Mouse (Mus musculus): ENCODE measurements around the gene Kcnmb1.

The Kcnmb1 gene

DNA sequence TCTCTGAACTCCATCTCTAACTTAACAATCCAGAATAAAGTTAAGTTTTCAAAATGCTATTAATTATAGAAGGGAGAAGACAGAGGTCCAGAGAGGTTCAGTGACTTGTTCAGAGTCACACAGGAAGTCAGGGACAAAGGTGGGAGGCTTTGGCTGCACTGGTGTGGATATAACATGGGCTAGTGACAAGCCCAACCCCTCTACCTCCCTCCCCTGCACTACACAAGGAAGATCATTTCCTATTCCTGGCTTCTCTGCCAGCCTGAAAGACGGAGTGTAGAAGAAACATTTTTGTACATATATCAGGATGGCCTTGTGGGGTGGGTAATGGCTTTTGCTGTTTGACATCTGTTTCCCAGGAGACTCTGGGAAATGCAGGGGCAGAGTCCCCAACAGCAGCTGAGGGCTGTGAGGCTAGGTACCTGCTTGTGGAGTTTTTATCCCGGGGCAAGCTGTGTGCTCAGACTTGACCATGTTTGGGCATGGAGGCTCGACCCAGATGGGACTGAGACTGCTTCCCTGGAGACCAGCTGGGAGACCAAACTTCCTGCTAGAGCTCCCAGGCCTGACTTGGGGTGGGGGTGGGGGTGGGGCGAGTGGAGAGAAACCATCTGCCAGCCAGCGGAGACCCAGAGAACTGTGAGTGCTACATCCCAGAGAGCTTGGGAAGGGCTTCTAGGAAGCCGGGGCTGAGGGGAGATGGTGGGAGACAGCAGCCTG, at the start of gene Kcnmb1:
Gene Kcnmb1 (plus strand): TSS at position 326 of the 720 bp plus-strand sequence.
- DNase-seq (ENCODE audit: low read depth), result no peak

DNA sequence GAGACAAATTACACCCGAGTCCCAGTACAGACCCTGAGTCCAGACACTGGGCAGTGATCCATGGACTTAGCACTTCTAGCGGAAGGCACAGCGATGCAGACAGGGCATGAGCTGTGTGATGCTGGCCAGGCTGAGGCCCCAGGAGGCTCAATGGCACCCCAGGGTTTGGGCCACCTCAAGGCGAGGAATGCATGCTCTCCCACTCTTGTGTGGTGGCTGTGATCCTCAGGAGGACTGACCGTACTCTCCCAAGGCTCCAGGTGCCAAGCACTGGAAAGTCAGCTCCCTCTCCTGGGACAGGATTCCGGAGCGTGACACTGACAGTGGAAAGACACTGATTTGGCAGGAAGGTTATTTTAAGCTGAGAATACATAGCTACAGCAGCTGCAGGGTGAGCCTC, 49.8 kb upstream of the Kcnmb1 start:
- DNase-seq (ENCODE audit: low read depth), result no peak

DNA sequence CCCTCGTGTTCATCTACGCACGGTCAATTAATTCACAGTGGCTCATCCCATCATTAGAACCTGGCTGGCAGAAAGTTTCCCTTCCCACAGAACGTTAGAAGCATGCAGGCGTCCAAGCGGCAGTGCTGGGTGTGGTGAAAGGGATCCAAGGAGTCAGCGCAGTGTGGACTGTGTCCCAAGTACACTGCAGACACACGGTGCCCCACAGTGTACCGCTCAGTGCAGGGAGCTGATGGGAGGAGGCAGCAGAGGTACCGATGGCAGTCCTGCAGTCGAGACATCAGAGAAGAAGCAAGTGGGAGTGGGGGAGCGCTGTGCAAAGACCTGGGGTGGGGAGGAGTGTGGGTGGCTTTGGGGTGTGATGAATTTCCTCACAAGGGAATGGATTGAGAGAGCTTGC, 48.6 kb upstream of the Kcnmb1 start:
- no peak for DNase-seq (ENCODE audit: low read depth)

DNA sequence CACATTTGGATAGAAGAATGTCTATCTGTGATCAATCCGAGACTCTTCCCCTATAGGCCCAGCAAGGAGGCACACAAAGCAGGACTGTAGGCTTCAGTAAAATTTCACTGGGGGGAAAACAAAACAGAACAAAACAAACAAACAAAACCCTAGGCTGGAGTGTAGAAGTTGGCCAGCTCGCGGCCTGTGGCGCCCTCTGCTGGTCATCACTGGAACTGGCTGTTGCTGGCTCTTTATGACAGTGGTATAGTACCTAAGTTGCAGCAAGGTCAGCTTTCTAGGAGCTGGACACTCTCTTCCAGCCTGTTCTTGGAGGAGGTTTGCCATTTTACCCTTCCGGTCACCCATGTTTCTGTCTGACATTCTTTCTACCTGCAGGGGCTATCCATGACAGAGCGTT, 45.2 kb upstream of the Kcnmb1 start:
- DNase-seq (ENCODE audit: low read depth), result peak; percentile 82

DNA sequence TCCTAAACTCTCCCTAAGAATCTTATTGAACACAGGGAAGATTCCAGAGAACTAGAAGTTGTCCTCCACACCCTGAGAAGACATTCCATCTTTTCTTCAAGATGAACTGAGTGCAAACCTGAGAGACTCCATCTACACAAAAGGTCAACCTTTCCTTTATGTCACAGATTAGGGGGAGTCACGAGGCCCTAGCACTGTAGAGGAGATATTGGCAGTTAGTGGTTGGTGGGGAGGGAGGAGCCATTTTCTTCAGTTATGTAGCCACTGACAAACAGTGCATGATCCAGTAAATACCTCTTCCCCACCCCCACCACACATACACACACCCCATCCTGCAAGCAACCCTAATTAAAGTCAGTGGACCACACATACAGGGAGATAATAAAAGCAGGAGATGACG, 44.4 kb upstream of the Kcnmb1 start:
- no peak for DNase-seq (ENCODE audit: low read depth)

DNA sequence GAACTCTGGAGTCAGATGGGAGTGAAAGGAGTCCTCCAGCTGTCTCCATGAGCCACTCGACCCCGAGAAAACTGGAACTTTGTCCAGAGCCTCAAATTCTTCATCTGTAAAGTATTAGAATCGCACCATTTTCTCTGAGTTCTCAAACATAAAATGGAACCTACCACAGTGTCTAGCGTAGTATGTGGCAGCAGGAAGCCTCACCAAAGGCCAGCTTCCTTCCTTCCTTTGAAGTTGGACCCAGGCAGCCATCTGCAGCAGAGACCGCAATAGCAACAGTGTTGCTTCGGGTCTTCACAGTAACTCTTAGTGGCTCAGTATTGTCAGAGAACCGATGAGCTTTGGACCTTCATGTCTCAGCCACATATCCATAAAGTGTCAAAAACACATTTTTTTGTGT, 43.0 kb upstream of the Kcnmb1 start:
- DNase-seq (ENCODE audit: low read depth), result peak; percentile 52

DNA sequence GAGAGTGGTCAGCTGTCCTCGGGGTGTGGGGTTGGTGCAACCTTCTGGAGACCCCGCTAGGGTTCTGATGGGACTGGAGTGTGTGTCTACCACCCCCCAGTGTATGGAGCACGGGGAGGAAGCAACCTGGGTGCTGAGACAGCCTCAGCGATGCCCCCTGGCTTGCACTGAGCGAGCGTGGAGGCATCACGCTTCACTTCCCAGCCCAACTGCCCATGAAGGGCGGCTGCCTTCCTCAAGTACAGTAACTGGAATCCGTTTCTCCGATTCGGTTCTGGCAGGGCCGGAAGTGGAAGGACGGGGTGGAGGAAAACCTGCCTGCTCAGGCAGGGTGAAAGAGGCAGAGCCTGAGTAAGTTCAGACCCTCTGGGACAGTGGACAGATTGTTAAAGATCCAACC, 41.4 kb upstream of the Kcnmb1 start:
- no peak for DNase-seq (ENCODE audit: low read depth)

DNA sequence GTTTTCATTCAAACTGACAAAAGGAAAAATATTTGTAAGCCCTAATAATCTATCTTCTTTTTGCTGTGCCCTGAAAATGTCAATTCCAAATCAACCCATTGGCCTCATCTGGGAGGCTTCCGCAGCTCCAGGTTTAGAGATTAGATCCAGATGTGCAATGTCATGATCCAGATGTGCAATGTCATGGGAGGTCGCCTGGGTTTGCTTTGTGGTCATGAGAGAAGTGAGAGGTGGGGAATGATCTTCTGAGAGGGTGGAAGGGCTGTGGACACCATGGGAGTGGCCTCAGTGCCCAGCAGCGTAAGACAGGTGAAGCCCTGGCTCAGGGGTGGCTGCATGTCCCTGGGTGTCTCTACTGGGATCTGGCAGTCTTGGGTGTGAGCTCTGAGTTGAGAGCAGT, 39.8 kb upstream of the Kcnmb1 start:
- DNase-seq (ENCODE audit: low read depth), result no peak

DNA sequence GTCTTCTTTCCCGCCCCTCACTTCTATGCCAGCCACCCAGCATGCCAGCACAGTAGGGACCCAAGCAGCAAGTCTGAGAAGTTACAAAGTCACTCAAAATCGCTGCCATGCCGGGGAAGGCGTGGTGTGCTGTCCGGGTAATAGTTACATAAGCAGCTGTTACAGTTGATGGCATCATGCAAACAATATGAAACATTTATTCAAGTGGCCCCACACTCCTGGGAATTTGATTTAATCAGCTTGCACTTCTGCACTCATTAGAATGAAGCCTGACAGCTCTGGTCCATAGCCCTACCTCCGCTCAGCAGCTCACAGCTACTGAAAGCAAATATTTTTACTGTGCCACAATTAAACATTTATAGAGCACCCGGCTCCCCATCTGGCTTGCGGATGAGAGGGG, 37.0 kb upstream of the Kcnmb1 start:
- no peak for DNase-seq (ENCODE audit: low read depth)

DNA sequence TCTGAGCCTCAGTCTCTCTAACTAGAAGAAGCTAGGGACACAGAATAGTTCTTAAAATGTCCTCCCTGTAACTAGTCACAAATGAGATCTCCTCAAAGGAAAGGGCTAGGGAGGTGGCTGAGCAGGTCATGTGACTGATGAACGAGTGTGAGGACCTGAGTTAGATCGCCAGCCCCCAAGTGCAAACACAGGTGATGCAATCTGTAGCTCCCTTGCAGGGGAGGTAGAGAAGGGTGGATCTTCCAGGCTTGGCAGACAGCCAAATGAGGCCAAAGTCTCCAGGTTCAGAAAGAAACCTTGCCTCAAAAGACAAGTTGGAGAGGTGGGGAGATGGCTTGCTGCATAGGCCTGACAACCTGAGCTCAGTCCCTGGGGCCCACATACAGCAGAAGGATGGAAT, 36.3 kb upstream of the Kcnmb1 start:
- no peak for DNase-seq (ENCODE audit: low read depth)

DNA sequence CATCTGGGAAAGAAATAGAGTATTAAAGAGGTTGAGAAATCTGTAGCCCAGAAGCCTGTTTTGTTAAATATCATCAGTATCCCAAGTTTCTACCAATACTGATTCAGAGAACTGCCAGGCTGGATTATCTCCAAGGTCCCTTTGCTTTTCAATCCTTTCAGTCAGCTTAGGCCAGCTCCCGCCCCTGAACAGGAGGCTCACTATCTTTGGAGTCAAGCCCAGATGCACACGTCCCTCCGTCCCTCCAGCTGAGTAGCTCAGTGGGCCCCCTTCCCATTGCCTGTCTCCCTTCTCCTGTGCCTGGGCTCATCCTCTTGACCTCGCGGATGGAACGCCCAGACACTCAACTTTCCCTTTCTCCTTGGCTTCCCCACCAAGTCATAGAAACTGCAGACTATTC, 35.5 kb upstream of the Kcnmb1 start:
- DNase-seq (ENCODE audit: low read depth), result no peak

DNA sequence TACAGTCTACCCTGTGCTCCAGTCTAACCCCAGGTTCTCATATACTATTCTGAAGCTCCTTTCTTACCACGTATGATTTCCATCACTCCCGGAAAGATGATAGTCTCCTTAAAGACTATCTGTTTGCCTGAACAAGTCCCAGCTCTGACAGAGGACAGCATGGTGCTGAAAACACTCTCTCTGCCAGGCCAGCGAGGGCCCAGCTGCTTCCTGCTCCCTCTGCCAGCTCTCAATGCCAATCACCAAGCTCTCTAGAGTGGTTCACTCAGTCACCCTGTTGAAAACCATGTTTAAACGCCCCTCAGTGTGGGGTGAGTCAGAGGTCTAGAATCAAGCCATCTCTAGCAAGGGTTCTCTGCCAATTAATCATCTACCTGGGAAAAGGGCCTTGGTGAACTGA, 35.0 kb upstream of the Kcnmb1 start:
- DNase-seq (ENCODE audit: low read depth), result no peak

DNA sequence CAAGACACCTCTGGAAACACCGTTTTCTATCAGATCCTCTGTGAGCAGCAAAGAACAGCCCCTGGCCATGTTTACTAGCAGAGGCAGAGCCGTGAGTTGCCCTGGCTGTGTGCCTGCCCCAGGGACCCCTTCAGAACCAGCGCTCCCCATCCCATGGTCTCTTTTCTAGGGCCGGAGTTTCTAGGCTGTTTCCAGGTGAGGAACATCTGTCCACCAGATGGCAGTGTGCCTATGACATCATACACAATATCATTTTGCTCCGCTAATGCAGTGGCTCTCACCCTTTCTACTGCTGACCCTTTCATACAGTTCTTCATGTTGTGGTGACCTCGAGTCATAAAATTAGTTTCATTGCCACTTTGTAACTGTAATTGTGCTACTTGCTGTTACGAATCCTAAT, 34.2 kb upstream of the Kcnmb1 start:
- DNase-seq (ENCODE audit: low read depth), result peak; percentile 83

DNA sequence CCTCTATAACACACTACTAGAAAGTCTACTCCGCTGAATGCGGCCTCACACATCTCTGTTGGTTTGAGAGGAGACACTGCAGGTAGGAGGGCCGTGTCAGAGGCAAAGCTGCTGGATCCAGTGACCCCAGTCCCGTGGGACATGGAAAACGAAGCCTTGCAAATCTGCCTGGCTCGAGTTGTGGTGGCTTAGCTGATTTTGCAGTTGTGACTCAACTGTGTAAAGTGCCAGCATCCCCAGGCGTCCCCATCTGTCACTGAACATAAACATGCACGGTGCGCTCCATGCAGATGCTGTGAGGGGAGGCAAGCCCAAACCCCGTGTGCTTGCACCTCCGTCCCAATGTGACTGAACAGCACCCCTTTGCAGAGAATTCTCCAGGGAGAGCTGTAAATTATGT, 33.4 kb upstream of the Kcnmb1 start:
- no peak for DNase-seq (ENCODE audit: low read depth)

DNA sequence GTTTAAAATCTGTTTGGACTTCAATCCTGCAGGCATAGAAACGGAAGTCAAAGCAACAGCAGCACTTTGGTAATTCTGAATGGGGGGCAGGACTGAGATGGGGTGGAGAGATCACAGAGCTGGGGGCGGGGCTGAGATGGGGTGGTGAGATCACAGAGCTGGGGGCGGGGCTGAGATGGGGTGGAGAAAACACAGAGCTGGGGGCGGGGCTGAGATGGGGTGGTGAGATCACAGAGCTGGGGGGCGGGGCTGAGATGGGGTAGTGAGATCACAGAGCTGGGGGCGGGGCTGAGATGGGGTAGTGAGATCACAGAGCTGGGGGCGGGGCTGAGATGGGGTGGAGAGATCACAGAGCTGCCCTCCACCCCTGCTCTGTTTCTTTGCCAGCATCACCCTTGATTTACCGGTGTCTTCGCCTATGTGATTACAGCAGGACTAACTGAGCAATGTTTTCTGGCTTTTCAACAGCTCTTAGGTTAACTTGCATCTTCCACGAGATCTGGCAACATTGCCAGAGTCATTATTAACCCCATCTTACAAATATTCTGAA, 30.9 kb upstream of the Kcnmb1 start:
- DNase-seq (ENCODE audit: low read depth), result peak; percentile 93

DNA sequence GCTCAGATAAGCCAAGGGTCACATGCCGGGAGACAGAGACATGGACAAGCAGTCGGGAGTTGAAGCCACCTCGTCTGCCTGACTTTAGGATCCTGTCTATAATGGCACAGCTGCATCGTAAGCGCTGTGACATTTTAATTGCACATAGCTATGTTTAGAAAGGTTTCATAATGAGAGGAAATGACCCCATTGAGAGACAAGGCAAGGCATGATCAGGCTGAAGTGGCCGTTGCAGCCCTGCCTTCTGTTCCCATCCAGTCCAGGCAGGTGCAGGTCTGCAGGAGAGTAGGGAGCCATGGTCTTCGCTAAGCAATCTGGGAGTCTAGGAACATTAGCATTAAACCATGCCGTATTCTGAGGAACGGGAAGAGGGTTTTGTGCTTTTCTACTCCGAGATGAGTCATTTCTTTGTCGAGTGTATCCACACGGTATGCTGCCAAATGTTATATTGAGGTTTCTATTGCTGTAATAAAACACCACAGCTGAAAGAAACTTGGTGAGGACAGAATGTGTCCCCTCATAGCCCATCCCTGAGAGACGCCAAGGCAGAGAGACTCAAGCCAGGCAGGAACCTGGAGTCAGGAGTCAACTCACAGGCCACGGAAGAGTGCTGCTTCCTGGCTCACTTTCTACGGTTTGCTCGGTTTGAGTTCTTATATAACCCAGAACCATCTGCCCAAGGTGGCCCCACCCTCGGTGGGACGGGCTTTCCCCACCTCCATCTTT, 30.3 kb upstream of the Kcnmb1 start:
- peak; percentile 75 for DNase-seq (ENCODE audit: low read depth)

DNA sequence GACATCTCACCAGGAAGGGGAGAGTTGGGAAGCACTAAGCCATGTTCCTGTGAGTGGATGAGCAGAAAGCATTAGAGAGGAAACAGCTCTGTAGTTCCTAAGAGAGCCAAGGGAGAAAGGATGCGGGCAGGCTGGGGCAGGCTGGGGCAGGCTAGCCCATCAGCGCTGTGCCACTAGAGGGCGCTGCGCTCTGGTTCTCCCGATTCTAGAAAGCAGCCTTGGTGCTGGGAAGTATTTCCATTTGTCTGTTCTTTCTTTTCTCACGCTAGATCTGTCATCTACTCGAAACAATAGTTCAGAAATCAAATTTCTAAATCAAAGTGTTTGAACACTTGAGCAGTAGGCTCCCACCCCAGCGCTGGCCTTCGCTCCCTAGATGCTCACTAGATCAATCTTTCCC, 28.5 kb upstream of the Kcnmb1 start:
- DNase-seq (ENCODE audit: low read depth), result peak; percentile 81

DNA sequence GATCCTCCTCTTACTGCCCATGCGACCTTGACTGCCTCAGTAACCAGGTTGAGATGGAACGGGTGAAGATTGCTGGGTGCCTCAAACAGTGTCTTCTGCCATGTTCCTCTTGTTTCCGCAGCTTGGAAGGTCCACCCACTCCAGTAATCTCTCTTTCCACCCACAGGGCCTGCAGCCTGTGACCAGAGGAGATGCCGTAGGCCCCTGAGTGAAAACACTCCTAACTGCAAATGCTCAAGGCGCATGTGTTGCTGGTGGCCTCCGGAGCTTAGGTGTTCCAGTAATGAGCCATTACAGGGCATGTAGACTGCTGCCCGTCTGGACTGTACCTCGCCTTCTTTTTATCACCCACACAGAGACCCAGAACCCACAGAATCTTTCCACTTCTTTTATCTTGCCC, 25.2 kb upstream of the Kcnmb1 start:
- peak; percentile 41 for DNase-seq (ENCODE audit: low read depth)

DNA sequence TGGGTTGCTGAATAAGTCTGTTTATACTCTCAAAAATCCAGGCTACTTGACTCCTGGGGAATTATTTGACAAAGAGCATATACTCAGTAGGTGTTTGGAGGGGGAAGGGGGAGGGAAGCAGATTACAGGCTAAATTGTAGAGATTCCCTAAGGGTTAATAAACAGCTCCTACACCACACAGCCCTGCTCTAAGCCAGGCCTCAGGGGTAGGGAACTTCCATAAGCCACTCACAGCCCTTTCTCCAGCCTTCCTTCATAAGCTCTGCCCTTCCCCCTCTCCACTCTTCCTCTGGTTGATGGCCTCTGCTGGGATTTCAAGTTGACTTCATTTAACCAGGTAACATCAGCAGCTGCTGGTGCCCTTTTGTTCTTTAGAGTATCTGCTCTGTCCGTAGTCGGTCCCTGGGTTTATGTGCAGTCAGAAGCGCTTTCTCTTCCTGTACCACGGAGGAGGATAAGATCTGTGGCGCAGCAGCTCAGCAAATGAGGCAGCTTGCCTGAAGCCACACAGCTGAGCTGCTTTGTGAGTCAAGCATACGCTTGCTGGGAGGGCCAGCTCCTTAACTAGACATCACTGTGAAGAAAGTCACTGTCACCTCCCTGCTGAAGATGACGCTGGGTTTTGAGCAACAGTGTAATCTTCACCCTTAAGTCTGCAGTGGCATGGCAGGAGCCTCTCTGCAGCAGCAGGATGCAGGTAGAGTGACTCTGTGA, 24.1 kb upstream of the Kcnmb1 start:
- peak; percentile 91 for DNase-seq (ENCODE audit: low read depth)

DNA sequence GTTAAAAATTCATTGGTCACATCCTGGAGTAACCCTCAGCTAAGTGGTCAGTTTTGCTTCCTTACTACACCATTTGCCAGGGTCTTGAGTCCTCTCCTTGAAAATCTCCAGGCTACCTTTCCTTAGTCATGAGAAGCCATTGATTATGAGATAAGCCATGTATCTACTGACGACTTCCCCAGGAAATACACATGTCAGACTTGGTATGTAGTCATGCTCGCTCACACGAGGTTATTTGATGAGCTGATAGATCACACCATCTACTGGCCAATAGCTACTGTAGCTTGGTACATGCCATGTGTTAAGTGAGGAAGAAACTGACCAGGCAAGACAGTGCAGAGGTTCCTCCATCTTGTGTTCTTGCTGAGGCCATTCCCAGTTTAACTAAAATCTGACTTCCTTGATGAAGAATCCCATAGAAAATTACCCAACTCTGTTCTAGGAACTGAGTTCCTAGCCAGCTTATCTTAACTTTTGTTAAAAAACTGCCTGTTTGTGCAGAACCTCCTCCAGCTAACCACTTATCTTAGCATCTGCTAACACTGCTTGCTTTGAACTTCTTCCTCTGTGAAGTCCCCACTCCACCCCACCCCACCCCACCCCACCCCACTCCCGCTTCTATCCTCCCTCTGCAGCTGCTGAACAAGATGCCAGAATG, 23.2 kb upstream of the Kcnmb1 start:
- peak; percentile 81 for DNase-seq (ENCODE audit: low read depth)

DNA sequence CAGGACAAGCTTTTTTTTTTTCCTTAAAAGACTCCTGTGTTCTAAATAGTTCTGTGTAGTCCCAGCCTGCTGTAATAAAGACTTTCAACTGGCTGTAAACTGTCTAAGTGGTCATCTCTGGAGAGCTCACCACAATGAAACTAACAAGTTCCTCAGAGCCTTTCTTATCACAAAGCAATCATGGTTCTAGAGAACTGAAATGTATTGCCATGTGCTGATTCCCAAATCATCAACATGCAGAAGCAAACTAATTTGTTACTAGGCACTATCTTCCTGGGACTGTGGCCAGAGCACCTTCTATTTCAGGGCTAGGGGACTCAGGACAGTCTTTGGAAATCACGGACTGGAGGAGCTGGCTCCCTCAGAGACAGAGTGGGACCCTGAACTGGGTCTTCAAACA, 19.2 kb upstream of the Kcnmb1 start:
- DNase-seq (ENCODE audit: low read depth), result no peak

DNA sequence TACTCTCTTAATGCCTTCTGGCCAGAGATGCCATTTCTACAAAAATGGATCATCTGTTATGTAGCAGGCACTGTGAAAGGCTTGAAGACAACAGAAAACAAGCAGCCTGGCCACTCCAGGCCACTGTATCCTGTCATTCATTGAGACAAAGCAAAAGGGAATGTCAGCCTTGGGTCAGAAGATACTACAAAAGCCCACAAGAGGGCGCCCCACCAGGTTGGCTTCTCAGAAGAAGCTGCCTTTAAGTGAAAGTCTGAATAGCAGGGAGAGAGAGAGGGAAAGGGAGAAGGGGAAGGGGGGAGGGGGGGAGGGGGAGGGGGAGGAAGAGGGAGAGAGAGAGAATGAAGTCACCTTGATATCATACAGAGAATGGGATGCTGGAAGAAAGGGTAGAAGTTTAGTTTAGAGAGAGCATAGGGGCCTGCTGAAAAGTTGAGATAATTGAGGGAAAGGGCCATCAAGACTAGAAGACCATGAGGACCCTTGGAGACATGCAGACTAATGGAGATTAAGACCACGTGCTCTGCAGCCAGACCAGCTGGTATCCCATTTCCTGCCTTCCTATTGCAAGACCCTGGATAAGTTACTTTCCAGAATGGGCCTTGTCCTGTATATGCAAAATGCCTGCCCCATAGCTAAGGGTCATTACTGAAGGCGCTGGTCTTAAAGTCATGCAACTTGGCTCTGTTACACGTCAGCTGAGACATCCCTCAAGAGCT, 18.6 kb upstream of the Kcnmb1 start:
- peak; percentile 77 for DNase-seq (ENCODE audit: low read depth)

Measured in naive thymus-derived CD4-positive, alpha-beta T cell, adult 2 months (primary cell).